Mouse (Mus musculus): Measurements from ENCODE around the gene Igsf6. TPM values are rescaled to one million over a fixed set of nuclear protein-coding genes. Genes with fewer than 3 reads are reported as not detected.

Igsf6 gene
- total RNA-seq, 2 experiments from 2014 or later = 0.31 to 0.38 TPM

DNA sequence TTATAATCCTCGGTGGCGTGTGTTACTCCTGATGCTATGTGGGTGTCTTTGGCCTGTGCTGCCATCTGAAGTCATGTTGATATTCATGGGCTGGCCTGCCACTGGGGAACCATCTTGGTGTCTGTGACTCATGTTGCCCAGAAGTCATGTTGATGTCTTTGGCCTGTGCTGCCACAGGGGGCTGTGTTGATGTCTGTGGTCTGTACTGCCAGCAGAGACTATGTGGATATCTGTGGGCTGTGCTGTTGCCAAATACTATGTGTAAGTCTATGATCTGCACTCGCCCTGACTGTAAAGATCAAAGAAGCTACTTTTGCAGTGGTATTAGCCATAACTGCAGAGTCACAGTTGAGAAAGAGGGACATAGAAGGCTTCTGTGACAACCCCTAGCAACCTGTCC is 55.6 kb downstream of the Igsf6 start:
- H3K4me3 ChIP-seq = no peak overlapping the region
- TF ChIP-seq CTCF (IDR thresholded peaks at IDR 0.05) = no peak
- intact Hi-C loops (cut with DNase I) = no loop called here
- H3K27ac ChIP-seq = no peak overlapping the region
- no peak for DNase-seq

- TF ChIP-seq CTCF (IDR thresholded peaks at IDR 0.05) = no peak
- no peak for DNase-seq
- Histone ChIP-seq H3K27ac (no peak overlapping the region), H3K4me3 (no peak overlapping the region)
- intact Hi-C loops (cut with DNase I) = no loop called here
These were observed 59.9 kb downstream of the Igsf6 start for GRCm38 (mm10) chr7:121014486-121014885.

Other genes starting within 250 kb of the Igsf6 start
- 10 to 100 TPM; 53.1 to 88.8 TPM for gene Eef2k, start 231.7 kb downstream of the Igsf6 start, total RNA-seq (2021)
- 10 to 100 TPM in 1 of 2 experiments, 1 to 10 TPM in 1; 8.8 to 11.0 TPM for gene Polr3e, start 156.8 kb downstream of the Igsf6 start, total RNA-seq (2021)
- gene Cdr2, start 92.3 kb downstream of the Igsf6 start, total RNA-seq (2021) = 1 to 10 TPM; 2.2 to 5.4 TPM
- not detected for gene Mfsd13b, start 92.1 kb downstream of the Igsf6 start, total RNA-seq (2021)
- gene Mettl9, start 40.1 kb downstream of the Igsf6 start, total RNA-seq (2021) = 10 to 100 TPM; 20.3 to 23.5 TPM
- under 1 TPM; 0.31 to 0.61 TPM for gene Otoa, start 7.1 kb upstream of the Igsf6 start, total RNA-seq (2021)

Data from gastrocnemius, adult 2 months (tissue).